Mouse (Mus musculus): Measurements from ENCODE around the gene Slc17a8. TPM values are rescaled to one million over a fixed set of nuclear protein-coding genes. Genes with fewer than 3 reads are reported as not detected.
"Not testable (repeated sequence)": the region's sequence is repeated elsewhere in the genome, so short reads cannot be mapped to it uniquely, and the experiment has no call there.

Slc17a8 gene
- polyA plus RNA-seq, 1 experiment from 2014 or later: 0.07 TPM

DNA sequence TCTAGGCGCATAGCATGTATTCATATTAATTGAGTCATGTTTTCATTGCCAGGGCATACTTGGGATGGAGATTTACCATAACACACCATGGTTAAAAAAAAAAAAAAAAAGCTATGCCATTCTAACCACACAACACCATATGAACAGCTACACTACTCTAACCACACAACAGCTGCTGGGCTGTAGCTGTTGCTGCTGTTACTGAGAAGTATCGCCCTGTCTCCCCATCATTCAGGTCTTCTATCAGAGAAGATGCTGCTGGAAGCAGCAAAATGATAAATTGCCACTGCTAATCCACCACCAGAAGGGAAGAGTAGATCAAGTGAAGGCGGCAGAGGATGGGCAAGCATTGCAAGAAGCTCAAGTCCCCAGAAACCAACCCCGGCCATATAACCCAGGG is 42.3 kb downstream of the Slc17a8 start:
- Histone ChIP-seq H3K27me3 (replicated peaks; ENCODE audit: low read depth, poor library complexity, severe bottlenecking) (no peaks in the 10 kb centered on the region), H3K9me3 (no peaks in the 10 kb centered on the region), H3K36me3 (replicated peaks) (no peaks in the 10 kb centered on the region), H3K4me1 (no peaks in the 10 kb centered on the region), H3K27ac (replicated peaks) (no peak overlapping the region), H3K4me3 (no peak overlapping the region)
- no peak for DNase-seq (ENCODE audit: low spot score)
- 93% methylated on average over 4 of the region's 4 CpGs for WGBS

- 85% methylated on average over 3 of the region's 3 CpGs for WGBS
These were observed 43.4 kb downstream of the Slc17a8 start for GRCm38 (mm10) chr10:89577666-89578065.

DNA sequence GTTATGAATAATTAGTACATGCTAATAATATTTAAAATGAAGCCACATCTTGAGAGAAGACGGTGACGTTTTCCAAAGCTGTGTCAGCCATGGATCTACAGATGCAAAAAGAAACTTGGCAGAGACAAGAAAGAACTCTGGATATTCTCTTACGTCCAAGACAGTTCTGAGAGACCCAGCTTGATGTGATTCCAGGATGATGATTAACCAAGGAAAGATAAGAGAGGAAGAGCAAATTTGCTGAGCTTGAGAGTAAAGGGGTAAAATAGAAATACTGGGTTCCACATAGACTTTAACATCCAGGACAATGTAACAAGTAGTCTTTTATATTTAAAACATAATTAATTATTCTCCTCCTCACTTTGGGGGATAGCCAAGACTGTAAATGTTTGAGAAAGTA is 47.6 kb downstream of the Slc17a8 start:
- Histone ChIP-seq H3K4me1 (no peaks in the 10 kb centered on the region), H3K27me3 (replicated peaks; ENCODE audit: low read depth, poor library complexity, severe bottlenecking) (no peaks in the 10 kb centered on the region), H3K27ac (replicated peaks) (no peak overlapping the region), H3K9me3 (no peaks in the 10 kb centered on the region), H3K36me3 (replicated peaks) (no peaks in the 10 kb centered on the region), H3K4me3 (no peak overlapping the region)
- no peak for DNase-seq (ENCODE audit: low spot score)
- WGBS: 89% methylated on average over 3 of the region's 3 CpGs

More at GRCm38 (mm10) chr10:89577666-89578065, 43.4 kb downstream of the Slc17a8 start:
- Histone ChIP-seq H3K36me3 (replicated peaks) (no peaks in the 10 kb centered on the region), H3K4me1 (no peaks in the 10 kb centered on the region), H3K27ac (replicated peaks) (no peak overlapping the region), H3K4me3 (no peak overlapping the region), H3K27me3 (replicated peaks; ENCODE audit: low read depth, poor library complexity, severe bottlenecking) (no peaks in the 10 kb centered on the region), H3K9me3 (no peaks in the 10 kb centered on the region)
- DNase-seq (ENCODE audit: low spot score): no peak

- WGBS: 89% methylated on average over 6 of the region's 6 CpGs
These were observed 48.1 kb downstream of the Slc17a8 start for GRCm38 (mm10) chr10:89572946-89573345.

GRCm38 (mm10) chr10:89567391-89567790 is 53.7 kb downstream of the Slc17a8 start:
- Histone ChIP-seq H3K4me3 (no peak overlapping the region), H3K4me1 (no peaks in the 10 kb centered on the region), H3K9me3 (no peaks in the 10 kb centered on the region), H3K27me3 (replicated peaks; ENCODE audit: low read depth, poor library complexity, severe bottlenecking) (no peaks in the 10 kb centered on the region), H3K36me3 (replicated peaks) (no peaks in the 10 kb centered on the region), H3K27ac (replicated peaks) (no peak overlapping the region)
- 90% methylated on average over 2 of the region's 2 CpGs for WGBS
- no peak for DNase-seq (ENCODE audit: low spot score)

More at GRCm38 (mm10) chr10:89572946-89573345, 48.1 kb downstream of the Slc17a8 start:
- no peak for DNase-seq (ENCODE audit: low spot score)
- H3K9me3 ChIP-seq: no peaks in the 10 kb centered on the region
- no peaks in the 10 kb centered on the region for H3K27me3 ChIP-seq (replicated peaks; ENCODE audit: low read depth, poor library complexity, severe bottlenecking)
- no peaks in the 10 kb centered on the region for H3K4me1 ChIP-seq
- no peaks in the 10 kb centered on the region for H3K36me3 ChIP-seq (replicated peaks)
- no peak overlapping the region for H3K27ac ChIP-seq (replicated peaks)
- no peak overlapping the region for H3K4me3 ChIP-seq

GRCm38 (mm10) chr10:89565301-89566022 is 55.6 kb downstream of the Slc17a8 start:
- Histone ChIP-seq H3K4me3 (no peak overlapping the region), H3K4me1 (no peaks in the 10 kb centered on the region), H3K27me3 (replicated peaks; ENCODE audit: low read depth, poor library complexity, severe bottlenecking) (no peaks in the 10 kb centered on the region), H3K9me3 (no peaks in the 10 kb centered on the region), H3K27ac (replicated peaks) (no peak overlapping the region), H3K36me3 (replicated peaks) (no peaks in the 10 kb centered on the region)
- no peak for DNase-seq (ENCODE audit: low spot score)
- WGBS: 84% methylated on average over 9 of the region's 9 CpGs

- no peaks in the 10 kb centered on the region for H3K27me3 ChIP-seq (replicated peaks; ENCODE audit: low read depth, poor library complexity, severe bottlenecking)
- no peak for DNase-seq (ENCODE audit: low spot score)
- H3K4me3 ChIP-seq: no peak overlapping the region
- no peaks in the 10 kb centered on the region for H3K36me3 ChIP-seq (replicated peaks)
- no peaks in the 10 kb centered on the region for H3K4me1 ChIP-seq
- WGBS: 89% methylated on average over 6 of the region's 6 CpGs
- no peak overlapping the region for H3K27ac ChIP-seq (replicated peaks)
- H3K9me3 ChIP-seq: no peaks in the 10 kb centered on the region
These were observed 58.9 kb downstream of the Slc17a8 start for GRCm38 (mm10) chr10:89562113-89562512.

DNA sequence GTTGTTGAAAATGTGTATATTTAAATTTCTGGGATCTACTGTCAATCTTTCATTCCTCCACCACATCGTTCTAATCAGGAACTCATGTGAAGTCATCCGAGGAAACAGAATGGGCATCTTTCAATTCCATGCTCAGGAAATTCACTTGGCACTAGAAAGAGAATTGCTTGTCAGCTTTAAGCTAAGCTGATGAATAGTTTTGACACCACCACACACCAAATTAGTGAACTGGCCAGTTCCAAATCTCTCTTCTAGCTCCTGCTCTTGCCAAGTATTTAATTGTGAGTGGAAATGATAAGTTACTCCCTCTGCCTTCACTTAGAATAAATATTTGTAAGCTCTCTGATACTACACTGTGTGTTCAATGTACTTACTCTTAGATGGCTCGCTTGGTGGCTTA is 61.7 kb downstream of the Slc17a8 start:
- Histone ChIP-seq H3K4me1 (no peaks in the 10 kb centered on the region), H3K27me3 (replicated peaks; ENCODE audit: low read depth, poor library complexity, severe bottlenecking) (no peaks in the 10 kb centered on the region), H3K9me3 (no peaks in the 10 kb centered on the region), H3K27ac (replicated peaks) (no peak overlapping the region), H3K36me3 (replicated peaks) (no peaks in the 10 kb centered on the region), H3K4me3 (no peak overlapping the region)
- no peak for DNase-seq (ENCODE audit: low spot score)
- 79% methylated on average over 3 of the region's 3 CpGs for WGBS

GRCm38 (mm10) chr10:89554885-89555284 is 66.2 kb downstream of the Slc17a8 start:
- not testable (repeated sequence) for H3K4me3 ChIP-seq; H3K36me3 ChIP-seq (replicated peaks); H3K4me1 ChIP-seq; H3K27me3 ChIP-seq (replicated peaks; ENCODE audit: low read depth, poor library complexity, severe bottlenecking); H3K9me3 ChIP-seq; H3K27ac ChIP-seq (replicated peaks); DNase-seq (ENCODE audit: low spot score)
- 92% methylated on average over 13 of the region's 13 CpGs for WGBS

DNA sequence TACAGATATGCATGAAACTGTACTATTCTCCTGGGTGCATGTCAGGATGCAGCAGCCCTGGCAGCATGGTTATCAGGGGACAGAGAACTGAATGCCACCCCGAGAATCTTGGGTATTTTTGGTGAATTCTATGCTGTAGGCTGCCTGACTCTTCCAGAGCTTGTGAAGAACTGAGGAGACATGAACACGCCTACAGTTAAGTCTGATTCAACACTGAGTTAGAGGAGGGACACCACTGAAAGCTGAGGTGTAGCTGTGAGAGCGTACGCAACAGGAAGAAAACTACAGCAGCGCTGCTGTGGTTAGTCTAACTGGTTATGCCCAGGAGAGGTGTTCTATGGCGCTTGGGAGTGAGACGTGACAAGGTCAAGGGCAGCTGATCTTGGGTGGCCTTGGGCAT is 67.2 kb downstream of the Slc17a8 start:
- not testable (repeated sequence) for H3K27me3 ChIP-seq (replicated peaks; ENCODE audit: low read depth, poor library complexity, severe bottlenecking); H3K4me3 ChIP-seq; H3K36me3 ChIP-seq (replicated peaks); H3K27ac ChIP-seq (replicated peaks); H3K9me3 ChIP-seq; H3K4me1 ChIP-seq; DNase-seq (ENCODE audit: low spot score)
- WGBS: 89% methylated on average over 7 of the region's 7 CpGs

GRCm38 (mm10) chr10:89553015-89553414 is 68.0 kb downstream of the Slc17a8 start:
- no peak overlapping the region for H3K4me3 ChIP-seq
- no peaks in the 10 kb centered on the region for H3K9me3 ChIP-seq
- no peak for DNase-seq (ENCODE audit: low spot score)
- no peaks in the 10 kb centered on the region for H3K27me3 ChIP-seq (replicated peaks; ENCODE audit: low read depth, poor library complexity, severe bottlenecking)
- no peak overlapping the region for H3K27ac ChIP-seq (replicated peaks)
- 81% methylated on average over 5 of the region's 5 CpGs for WGBS
- no peaks in the 10 kb centered on the region for H3K4me1 ChIP-seq
- no peaks in the 10 kb centered on the region for H3K36me3 ChIP-seq (replicated peaks)

DNA sequence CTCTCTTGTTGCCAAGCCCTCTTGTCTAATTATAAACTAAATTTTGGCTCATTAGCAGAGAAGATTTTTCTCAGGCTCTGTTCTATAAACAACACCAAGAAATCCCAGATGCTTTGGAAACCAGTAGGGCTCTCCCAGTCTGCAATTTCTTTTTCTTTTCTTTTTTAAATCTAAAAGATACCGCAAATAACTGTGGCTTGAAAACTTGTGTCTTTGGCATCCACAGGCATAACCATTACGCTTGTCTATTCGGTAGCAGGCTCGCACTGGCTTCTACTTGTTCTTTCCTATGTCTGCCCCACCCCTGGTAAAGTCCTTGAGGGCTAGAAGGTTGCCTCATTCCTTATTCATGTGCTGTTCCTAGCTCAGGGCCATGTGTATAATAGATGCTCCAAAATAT is 69.4 kb downstream of the Slc17a8 start:
- Histone ChIP-seq H3K9me3 (no peaks in the 10 kb centered on the region), H3K4me3 (no peak overlapping the region), H3K27me3 (replicated peaks; ENCODE audit: low read depth, poor library complexity, severe bottlenecking) (no peaks in the 10 kb centered on the region), H3K4me1 (no peaks in the 10 kb centered on the region), H3K36me3 (replicated peaks) (no peaks in the 10 kb centered on the region), H3K27ac (replicated peaks) (no peak overlapping the region)
- DNase-seq (ENCODE audit: low spot score): no peak
- WGBS: 92% methylated on average over 4 of the region's 4 CpGs

GRCm38 (mm10) chr10:89548028-89548427 is 73.0 kb downstream of the Slc17a8 start:
- 67% methylated on average over 6 of the region's 6 CpGs for WGBS
- no peaks in the 10 kb centered on the region for H3K9me3 ChIP-seq
- DNase-seq (ENCODE audit: low spot score): no peak

More at GRCm38 (mm10) chr10:89548028-89548427, 73.0 kb downstream of the Slc17a8 start:
- Histone ChIP-seq H3K4me1 (no peaks in the 10 kb centered on the region), H3K36me3 (replicated peaks) (no peaks in the 10 kb centered on the region), H3K4me3 (no peak overlapping the region), H3K27ac (replicated peaks) (no peak overlapping the region), H3K27me3 (replicated peaks; ENCODE audit: low read depth, poor library complexity, severe bottlenecking) (no peaks in the 10 kb centered on the region)

All from embryonic facial prominence, embryonic 10.5 days (tissue).